Mouse (Mus musculus): Measurements from ENCODE around the gene Tead3. TPM values are rescaled to one million over a fixed set of nuclear protein-coding genes. Genes with fewer than 3 reads are reported as not detected.
A peak's percentile ranks its signal among the peaks of the same experiment; 100 is the strongest.

Gene Tead3
- polyA plus RNA-seq, 2 experiments, result 0.52 to 2.2 TPM

- Histone ChIP-seq H3K9me3 (ENCODE audit: control insufficient read depth, low read length) (no peaks in the 10 kb centered on the region), H3K4me1 (replicated peaks; ENCODE audit: control insufficient read depth in 2 of 2, insufficient read depth in 2 of 2, low read length in 1 of 2) (peaks cover 0 to 7% of the 10 kb centered on the region in 2 experiments; a peak in 1 of 4 replicates), H3K27me3 (ENCODE audit: control insufficient read depth, insufficient read depth, low read length) (peaks cover 15% of the 10 kb centered on the region), H3K9ac (replicated peaks) (no peak overlapping the region), H3K27ac (no peak overlapping the region), H3K4me2 (ENCODE audit: low read depth) (no peak overlapping the region), H3K4me3 (ENCODE audit: insufficient read depth in 1 of 2, low read depth in 2 of 2, low read length in 2 of 2) (no peak overlapping the region), H3K36me3 (replicated peaks; ENCODE audit: control insufficient read depth, insufficient read depth, low read depth) (no peaks in the 10 kb centered on the region)
- no peak for ATAC-seq (ENCODE audit: insufficient read depth)
- no peak for TF ChIP-seq EP300 (IDR thresholded peaks at IDR 0.05; ENCODE audit: low read depth)
- no peak for TF ChIP-seq CTCF (IDR thresholded peaks at IDR 0.05; ENCODE audit: low read depth)
- WGBS (ENCODE audit: insufficient replicate concordance), result 14% methylated on average over 16 of the region's 16 CpGs
- no peak for DNase-seq (ENCODE audit: low read depth in 3 of 3, low spot score in 3 of 3)
Measured at GRCm38 (mm10) chr17:28374494-28374893, 23.9 kb upstream of the Tead3 start.

- no peaks in the 10 kb centered on the region for H3K9me3 ChIP-seq (ENCODE audit: control insufficient read depth, low read length)
- no peak for TF ChIP-seq EP300 (IDR thresholded peaks at IDR 0.05; ENCODE audit: low read depth)
- TF ChIP-seq CTCF (IDR thresholded peaks at IDR 0.05; ENCODE audit: low read depth), result peak; percentile 93
- no peak overlapping the region for H3K4me3 ChIP-seq (ENCODE audit: insufficient read depth in 1 of 2, low read depth in 2 of 2, low read length in 2 of 2)
- peaks cover 0 to 7% of the 10 kb centered on the region in 2 experiments; a peak in 1 of 4 replicates for H3K4me1 ChIP-seq (replicated peaks; ENCODE audit: control insufficient read depth in 2 of 2, insufficient read depth in 2 of 2, low read length in 1 of 2)
- no peaks in the 10 kb centered on the region for H3K36me3 ChIP-seq (replicated peaks; ENCODE audit: control insufficient read depth, insufficient read depth, low read depth)
- H3K9ac ChIP-seq (replicated peaks), result no peak overlapping the region
- 5% methylated on average over 10 of the region's 10 CpGs for WGBS (ENCODE audit: insufficient replicate concordance)
- H3K4me2 ChIP-seq (ENCODE audit: low read depth), result no peak overlapping the region
- ATAC-seq (ENCODE audit: insufficient read depth) (peak; percentile 26; the same call in 1 of the 2 replicates), DNase-seq (ENCODE audit: low read depth in 3 of 3, low spot score in 3 of 3) (peak in 1 of 3 experiments; percentile 46)
- peaks cover 15% of the 10 kb centered on the region for H3K27me3 ChIP-seq (ENCODE audit: control insufficient read depth, insufficient read depth, low read length)
- H3K27ac ChIP-seq, result no peak overlapping the region
Measured at GRCm38 (mm10) chr17:28373821-28374220, 23.2 kb upstream of the Tead3 start.

GRCm38 (mm10) chr17:28371941-28372340 is 21.3 kb upstream of the Tead3 start:
- whole genome bisulfite sequencing (ENCODE audit: insufficient replicate concordance), result 41% methylated on average over 1 of the region's 1 CpGs
- Histone ChIP-seq H3K9me3 (ENCODE audit: control insufficient read depth, low read length) (no peaks in the 10 kb centered on the region), H3K4me3 (ENCODE audit: insufficient read depth in 1 of 2, low read depth in 2 of 2, low read length in 2 of 2) (no peak overlapping the region), H3K4me1 (replicated peaks; ENCODE audit: control insufficient read depth in 2 of 2, insufficient read depth in 2 of 2, low read length in 1 of 2) (peaks cover 0 to 7% of the 10 kb centered on the region in 2 experiments; a peak in 1 of 4 replicates), H3K27ac (no peak overlapping the region), H3K9ac (replicated peaks) (no peak overlapping the region), H3K36me3 (replicated peaks; ENCODE audit: control insufficient read depth, insufficient read depth, low read depth) (no peaks in the 10 kb centered on the region), H3K27me3 (ENCODE audit: control insufficient read depth, insufficient read depth, low read length) (peaks cover 15% of the 10 kb centered on the region), H3K4me2 (ENCODE audit: low read depth) (no peak overlapping the region)
- ATAC-seq (ENCODE audit: insufficient read depth) (no peak), DNase-seq (ENCODE audit: low read depth in 3 of 3, low spot score in 3 of 3) (no peak)
- no peak for TF ChIP-seq EP300 (IDR thresholded peaks at IDR 0.05; ENCODE audit: low read depth)
- TF ChIP-seq CTCF (IDR thresholded peaks at IDR 0.05; ENCODE audit: low read depth), result no peak

GRCm38 (mm10) chr17:28371286-28371685 is 20.7 kb upstream of the Tead3 start:
- DNase-seq (ENCODE audit: low read depth in 3 of 3, low spot score in 3 of 3) (no peak), ATAC-seq (ENCODE audit: insufficient read depth) (no peak)
- Histone ChIP-seq H3K36me3 (replicated peaks; ENCODE audit: control insufficient read depth, insufficient read depth, low read depth) (no peaks in the 10 kb centered on the region), H3K4me1 (replicated peaks; ENCODE audit: control insufficient read depth in 2 of 2, insufficient read depth in 2 of 2, low read length in 1 of 2) (peaks cover 0 to 7% of the 10 kb centered on the region in 2 experiments; a peak in 1 of 4 replicates), H3K27ac (no peak overlapping the region), H3K4me3 (ENCODE audit: insufficient read depth in 1 of 2, low read depth in 2 of 2, low read length in 2 of 2) (no peak overlapping the region), H3K4me2 (ENCODE audit: low read depth) (no peak overlapping the region), H3K9ac (replicated peaks) (no peak overlapping the region), H3K27me3 (ENCODE audit: control insufficient read depth, insufficient read depth, low read length) (peaks cover 15% of the 10 kb centered on the region), H3K9me3 (ENCODE audit: control insufficient read depth, low read length) (no peaks in the 10 kb centered on the region)
- WGBS (ENCODE audit: insufficient replicate concordance), result 54% methylated on average over 2 of the region's 2 CpGs
- TF ChIP-seq EP300 (IDR thresholded peaks at IDR 0.05; ENCODE audit: low read depth) (no peak), CTCF (IDR thresholded peaks at IDR 0.05; ENCODE audit: low read depth) (no peak)

- no peak for ATAC-seq (ENCODE audit: insufficient read depth)
- H3K4me2 ChIP-seq (ENCODE audit: low read depth), result no peak overlapping the region
- H3K27me3 ChIP-seq (ENCODE audit: control insufficient read depth, insufficient read depth, low read length), result peaks cover 18% of the 10 kb centered on the region
- no peak overlapping the region for H3K27ac ChIP-seq
- DNase-seq (ENCODE audit: low read depth in 3 of 3, low spot score in 3 of 3), result no peak
- H3K9ac ChIP-seq (replicated peaks), result no peak overlapping the region
- 60% methylated on average over 5 of the region's 5 CpGs for WGBS (ENCODE audit: insufficient replicate concordance)
- H3K36me3 ChIP-seq (replicated peaks; ENCODE audit: control insufficient read depth, insufficient read depth, low read depth), result no peaks in the 10 kb centered on the region
- TF ChIP-seq CTCF (IDR thresholded peaks at IDR 0.05; ENCODE audit: low read depth) (no peak), EP300 (IDR thresholded peaks at IDR 0.05; ENCODE audit: low read depth) (no peak)
- H3K4me3 ChIP-seq (ENCODE audit: insufficient read depth in 1 of 2, low read depth in 2 of 2, low read length in 2 of 2), result no peak overlapping the region
- H3K4me1 ChIP-seq (replicated peaks; ENCODE audit: control insufficient read depth in 2 of 2, insufficient read depth in 2 of 2, low read length in 1 of 2), result no peaks in the 10 kb centered on the region; a peak in 1 of 4 replicates
- no peaks in the 10 kb centered on the region for H3K9me3 ChIP-seq (ENCODE audit: control insufficient read depth, low read length)
Measured at GRCm38 (mm10) chr17:28369056-28369455, 18.4 kb upstream of the Tead3 start.

Data from liver, embryonic 14.5 days (tissue).